Comparison of ENCODE assay signal across 30 mouse cellular contexts in genomic region chr13:99196314-99196713, GRCm38 (mm10). TPM values are rescaled to one million over a fixed set of nuclear protein-coding genes. Genes with fewer than 3 reads are reported as not detected.
A peak's percentile ranks its signal among the peaks of the same experiment; 100 is the strongest.
DNase-seq lines count a peak whose midpoint lies in the region; ATAC-seq and TF ChIP-seq lines count a peak whose summit lies in the region.
"Had no signal": no experiment of that assay in that cellular context is flagged by ENCODE, and none has a peak within 500 bp of the region (broad histone marks: within the 10 kb centered on the region; RNA-seq: fewer than 3 reads in every experiment).

No protein-coding gene starts in this region.

- no peak overlapping the region for H3K4me3 ChIP-seq in liver, adult 2 months (ENCODE audit: insufficient read depth, low read depth, low read length)
- H3K4me3 ChIP-seq in liver, embryonic 11.5 days (ENCODE audit: low read depth, low read length) = no peak overlapping the region
- peak overlapping the region; percentile 53 for H3K4me3 ChIP-seq in megakaryocyte, embryonic 14.5 days (replicated peaks)
- H3K4me3 ChIP-seq: embryonic facial prominence, embryonic 12.5 days; heart, embryonic 13.5 days; limb, embryonic 10.5 days; limb, embryonic 15.5 days; liver, embryonic 15.5 days; midbrain, embryonic 13.5 days; stomach, embryonic 15.5 days had no signal

- no peak for TF ChIP-seq CTCF in liver, adult 2 months (IDR thresholded peaks at IDR 0.05; ENCODE audit: low read depth, low read length)

- TF ChIP-seq POLR2A in liver, adult 2 months (IDR thresholded peaks at IDR 0.05; ENCODE audit: extremely low read depth, insufficient read depth, low read length) = no peak

- H3K9me3 ChIP-seq in liver, embryonic 11.5 days (ENCODE audit: control insufficient read depth, low read length) = no peaks in the 10 kb centered on the region
- H3K9me3 ChIP-seq in megakaryocyte, embryonic 14.5 days = no peaks in the 10 kb centered on the region
- H3K9me3 ChIP-seq: embryonic facial prominence, embryonic 12.5 days; heart, embryonic 13.5 days; limb, embryonic 10.5 days; limb, embryonic 15.5 days; liver, embryonic 15.5 days; midbrain, embryonic 13.5 days; stomach, embryonic 15.5 days had no signal

- no peaks in the 10 kb centered on the region for H3K36me3 ChIP-seq in liver, adult 2 months (ENCODE audit: control insufficient read depth, insufficient read depth, low read length)
- H3K36me3 ChIP-seq in liver, embryonic 11.5 days (ENCODE audit: control insufficient read depth, insufficient read depth, low read length) = no peaks in the 10 kb centered on the region
- H3K36me3 ChIP-seq in megakaryocyte, embryonic 14.5 days (replicated peaks; ENCODE audit: low read length) = no peaks in the 10 kb centered on the region
- H3K36me3 ChIP-seq: embryonic facial prominence, embryonic 12.5 days; heart, embryonic 13.5 days; limb, embryonic 10.5 days; limb, embryonic 15.5 days; liver, embryonic 15.5 days; midbrain, embryonic 13.5 days; stomach, embryonic 15.5 days had no signal

- DNase-seq in liver, adult 2 months (ENCODE audit: extremely low read depth, low read depth, low spot score) = peak; percentile 8
- no peak for DNase-seq in liver, embryonic 11.5 days (ENCODE audit: low spot score)
- peak; percentile 8 for DNase-seq in ZHBTc4 (ENCODE audit: low read depth, low spot score)
- DNase-seq in thymus, postnatal 25 days = peak; percentile 18
- DNase-seq in embryo, embryonic 9.5 days (ENCODE audit: extremely low spot score) = no peak
- DNase-seq in heart, postnatal 25 days (ENCODE audit: low spot score) = no peak
- DNase-seq: adrenal gland, postnatal 25 days; cerebellum, adult 8-10 months; cerebellum, postnatal 25 days; heart, postnatal 10 days; kidney, adult 18-20 months; layer of hippocampus, postnatal 36 days; lung, embryonic 14.5 days; lung, postnatal 14 days; retina, postnatal 1 day; right cerebral cortex, postnatal 14 days had no signal

- H3K9ac ChIP-seq in liver, adult 2 months (ENCODE audit: low read depth, low read length) = no peak overlapping the region
- no peak overlapping the region for H3K9ac ChIP-seq in liver, embryonic 11.5 days (ENCODE audit: low read depth, low read length)
- H3K9ac ChIP-seq: embryonic facial prominence, embryonic 12.5 days; heart, embryonic 13.5 days; limb, embryonic 15.5 days; liver, embryonic 15.5 days; lung, embryonic 14.5 days; midbrain, embryonic 13.5 days; stomach, embryonic 15.5 days had no signal

- no peak overlapping the region for H3K4me2 ChIP-seq in liver, embryonic 11.5 days
- H3K4me2 ChIP-seq: embryonic facial prominence, embryonic 12.5 days; heart, embryonic 13.5 days; limb, embryonic 15.5 days; liver, embryonic 15.5 days; lung, embryonic 14.5 days; midbrain, embryonic 13.5 days; stomach, embryonic 15.5 days had no signal

- H3K27ac ChIP-seq in liver, adult 2 months (replicated peaks; ENCODE audit: insufficient read depth, low read depth, low read length) = no peak overlapping the region
- no peak overlapping the region for H3K27ac ChIP-seq in liver, embryonic 11.5 days (ENCODE audit: low read depth, low read length)
- H3K27ac ChIP-seq: embryonic facial prominence, embryonic 12.5 days; heart, embryonic 13.5 days; kidney, postnatal 0 days; limb, embryonic 10.5 days; limb, embryonic 15.5 days; liver, embryonic 15.5 days; midbrain, embryonic 13.5 days; stomach, embryonic 15.5 days had no signal

- no peaks in the 10 kb centered on the region for H3K27me3 ChIP-seq in liver, adult 2 months (ENCODE audit: control insufficient read depth, insufficient read depth, low read length)
- H3K27me3 ChIP-seq in liver, embryonic 11.5 days (replicated peaks; ENCODE audit: control insufficient read depth, insufficient read depth, low read length) = no peaks in the 10 kb centered on the region
- H3K27me3 ChIP-seq in megakaryocyte, embryonic 14.5 days (replicated peaks) = peaks cover 17% of the 10 kb centered on the region
- H3K27me3 ChIP-seq: embryonic facial prominence, embryonic 12.5 days; heart, embryonic 13.5 days; limb, embryonic 15.5 days; liver, embryonic 15.5 days; midbrain, embryonic 13.5 days; stomach, embryonic 15.5 days had no signal

- no peaks in the 10 kb centered on the region for H3K4me1 ChIP-seq in liver, adult 2 months (ENCODE audit: control insufficient read depth, insufficient read depth, low read length)
- H3K4me1 ChIP-seq in liver, embryonic 11.5 days (replicated peaks; ENCODE audit: control insufficient read depth, insufficient read depth, low read length) = no peaks in the 10 kb centered on the region; the same call in 1 of the 2 replicates
- peaks cover 13% of the 10 kb centered on the region for H3K4me1 ChIP-seq in megakaryocyte, embryonic 14.5 days
- H3K4me1 ChIP-seq: embryonic facial prominence, embryonic 12.5 days; limb, embryonic 10.5 days; liver, embryonic 15.5 days; midbrain, embryonic 13.5 days; stomach, embryonic 15.5 days had no signal

- H3K79me2 ChIP-seq in liver, adult 2 months (ENCODE audit: control insufficient read depth, insufficient read depth, low read length) = no peaks in the 10 kb centered on the region

- intact Hi-C loops in heart, postnatal 25 days (cut with DNase I) = no loop called here

- 71% methylated on average over 12 of the region's 12 CpGs for WGBS in liver, adult 2 months
- 68% methylated on average over 12 of the region's 12 CpGs for WGBS in liver, embryonic 11.5 days

- no peak for ATAC-seq in liver, embryonic 11.5 days (replicated peaks; ENCODE audit: low FRiP score)
- ATAC-seq in activated CD4-positive, CD25-positive, alpha-beta regulatory T cell, adult 4 months = no peak
- ATAC-seq: CD4-positive, CD25-positive, alpha-beta regulatory T cell, adult 4 months; forebrain, embryonic 14.5 days; hindbrain, embryonic 16.5 days; midbrain, embryonic 13.5 days had no signal

RNA-seq across cellular contexts. Expression of gene Zfp366, which starts 11.7 kb away (rescaled TPM):
- 0.74 and 1.1 TPM in 2 replicates for total RNA-seq in liver, adult 2 months (2014; rRNA removed)
- 0.47 and 0.56 TPM in 2 replicates for polyA plus RNA-seq in liver, adult 2 months (2012; rRNA removed)
- 0.51 and 0.69 TPM in 2 replicates for polyA plus RNA-seq in liver, embryonic 11.5 days (2014; fragmentation: Nextera tagmentation; extraction: Ambion mirVana)
- polyA plus RNA-seq in megakaryocyte, embryonic 14.5 days (2012; ENCODE audit: insufficient read depth, low replicate concordance) = not detected in 2 replicates
- not detected for polyA plus RNA-seq in activated CD4-positive, CD25-positive, alpha-beta regulatory T cell, adult 4 months (2017; shearing (Covaris generic))
- total RNA-seq in heart, postnatal 25 days (2021) = 10 to 100 TPM in 1 of 2 experiments, 1 to 10 TPM in 1; 8.9 to 11.6 TPM
- total RNA-seq: monocyte, adult 5-6 weeks had no signal

Comparison
In these comparisons a context has a peak if more than half of its experiments do, and no peak if none do; other contexts are left out.
1. DNase-seq: peak in liver, adult 2 months (single experiment), ZHBTc4 (single experiment) and thymus, postnatal 25 days (single experiment); none in liver, embryonic 11.5 days (single experiment), embryo, embryonic 9.5 days (single experiment) and heart, postnatal 25 days (single experiment).